Mouse (Mus musculus): Measurements from ENCODE around the gene Borcs6. TPM values are rescaled to one million over a fixed set of nuclear protein-coding genes. Genes with fewer than 3 reads are reported as not detected.
"Not testable (repeated sequence)": the region's sequence is repeated elsewhere in the genome, so short reads cannot be mapped to it uniquely, and the experiment has no call there.

The Borcs6 gene
- polyA plus RNA-seq, 1 experiment from 2014 or later, result 16.3 TPM

DNA sequence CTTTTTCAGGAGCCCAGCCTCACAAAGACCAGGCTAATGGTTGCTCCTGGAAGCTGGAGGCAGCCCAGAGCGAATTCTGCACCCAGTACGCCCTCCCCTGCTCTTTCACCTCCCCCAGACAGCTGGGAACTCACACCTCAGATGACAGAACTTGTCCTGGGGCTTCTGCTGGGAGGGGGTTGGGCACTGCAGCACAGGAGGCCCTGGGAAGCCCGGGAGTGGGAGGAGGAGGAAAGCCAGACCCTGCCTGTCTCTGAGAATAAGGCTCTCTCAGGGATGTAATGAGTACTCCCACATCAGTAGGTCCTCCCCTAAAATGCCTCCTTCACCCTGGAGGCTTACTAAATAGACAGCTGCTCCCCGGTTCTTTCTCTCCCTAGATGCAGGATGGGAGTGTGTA lies 27.6 kb downstream of the Borcs6 start:
- H3K4me3 ChIP-seq, result no peak overlapping the region
- H3K9me3 ChIP-seq, result no peaks in the 10 kb centered on the region
- peaks cover 33% of the 10 kb centered on the region for H3K4me1 ChIP-seq
- 39% methylated on average over 4 of the region's 4 CpGs for WGBS
- no peak overlapping the region for H3K4me2 ChIP-seq (replicated peaks)
- H3K27me3 ChIP-seq, result no peaks in the 10 kb centered on the region
- H3K36me3 ChIP-seq, result peaks cover 23% of the 10 kb centered on the region
- ATAC-seq (ENCODE audit: low FRiP score, low read depth), result no peak
- 0 out of 2 replicates have a peak overlapping the region, but pooled peaks have one; percentile 35 for H3K27ac ChIP-seq (replicated peaks)
- H3K9ac ChIP-seq (replicated peaks), result peak overlapping the region; percentile 16; the same call in 1 of the 2 replicates

- ATAC-seq (ENCODE audit: low FRiP score, low read depth), result no peak
- Histone ChIP-seq H3K4me2 (replicated peaks) (peak overlapping the region; percentile 83), H3K9ac (replicated peaks) (no peak overlapping the region; the same call in 1 of the 2 replicates), H3K27me3 (no peaks in the 10 kb centered on the region), H3K4me1 (peaks cover 34% of the 10 kb centered on the region), H3K27ac (replicated peaks) (0 out of 2 replicates have a peak overlapping the region, but pooled peaks have one; percentile 35), H3K4me3 (peak overlapping the region; percentile 99; the same call in 1 of the 2 replicates), H3K9me3 (no peaks in the 10 kb centered on the region), H3K36me3 (peaks cover 26% of the 10 kb centered on the region)
- 73% methylated on average over 2 of the region's 2 CpGs for WGBS
Measured at GRCm38 (mm10) chr11:69087597-69087996, 28.1 kb downstream of the Borcs6 start.

DNA sequence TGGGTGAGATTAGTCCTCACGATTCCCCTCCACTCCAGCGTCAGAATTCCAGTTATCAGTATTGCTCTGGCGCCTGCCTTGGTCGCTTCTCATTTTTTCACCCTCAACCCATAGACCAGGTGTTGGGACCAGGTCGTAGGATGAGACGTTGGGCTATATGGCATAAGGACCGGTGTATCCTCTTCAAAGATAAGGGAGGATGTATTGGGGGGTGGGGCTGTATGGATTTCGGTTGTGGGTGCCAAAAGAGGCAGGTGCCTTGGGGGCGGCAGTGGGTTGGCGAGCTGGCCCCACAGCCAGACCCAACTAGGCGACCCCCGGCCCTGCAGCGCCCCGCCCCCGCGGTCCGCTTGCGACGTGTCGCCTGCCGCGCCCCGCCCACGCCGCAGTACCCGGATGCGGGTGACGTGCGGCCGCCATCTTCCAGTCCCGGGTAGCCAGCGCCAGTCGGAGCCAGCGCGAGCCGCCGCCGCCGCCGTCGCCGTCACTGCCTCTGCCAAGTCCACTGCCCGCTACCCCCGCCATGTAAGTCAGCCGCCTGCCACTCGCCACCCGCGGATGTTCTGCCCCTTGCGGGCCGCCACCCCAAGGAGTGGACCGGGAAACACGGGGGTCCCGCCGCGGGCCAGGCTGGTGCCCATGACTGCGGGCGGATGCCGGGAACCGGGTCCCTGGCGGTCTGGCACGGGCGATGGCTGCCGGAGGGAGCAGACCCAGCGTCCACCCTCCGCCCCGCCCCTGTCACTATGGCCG lies 28.8 kb downstream of the Borcs6 start, which contains the start of gene Vamp2:
Gene Vamp2 (plus strand): TSS at position 388 of the 753 bp plus-strand sequence.
- Histone ChIP-seq H3K4me1 (peaks cover 34% of the 10 kb centered on the region), H3K27ac (replicated peaks) (peak within 1 kb of the TSS; percentile 96), H3K9me3 (no peaks in the 10 kb centered on the region), H3K4me2 (replicated peaks) (peak within 1 kb of the TSS; percentile 83), H3K4me3 (peak within 1 kb of the TSS; percentile 99), H3K27me3 (no peaks in the 10 kb centered on the region), H3K36me3 (peaks cover 29% of the 10 kb centered on the region), H3K9ac (replicated peaks) (peak within 1 kb of the TSS; percentile 99)
- whole genome bisulfite sequencing, result 2% methylated on average over 54 of the region's 67 CpGs
- peak; percentile 83 for ATAC-seq (ENCODE audit: low FRiP score, low read depth)

GRCm38 (mm10) chr11:69088856-69089615 lies 29.5 kb downstream of the Borcs6 start:
- WGBS, result 11% methylated on average over 25 of the region's 25 CpGs
- peak overlapping the region; percentile 99 for H3K4me3 ChIP-seq
- H3K4me2 ChIP-seq (replicated peaks), result peak overlapping the region; percentile 83
- peak; percentile 42; the same call in 1 of the 2 replicates for ATAC-seq (ENCODE audit: low FRiP score, low read depth)
- H3K9ac ChIP-seq (replicated peaks), result peak overlapping the region; percentile 99
- peak overlapping the region; percentile 96 for H3K27ac ChIP-seq (replicated peaks)
- H3K4me1 ChIP-seq, result peaks cover 34% of the 10 kb centered on the region
- H3K9me3 ChIP-seq, result no peaks in the 10 kb centered on the region
- peaks cover 29% of the 10 kb centered on the region for H3K36me3 ChIP-seq
- no peaks in the 10 kb centered on the region for H3K27me3 ChIP-seq

- WGBS, result 93% methylated on average over 12 of the region's 12 CpGs
- peaks cover 39% of the 10 kb centered on the region for H3K4me1 ChIP-seq
- ATAC-seq (ENCODE audit: low FRiP score, low read depth), result no peak
- 0 out of 2 replicates have a peak overlapping the region, but pooled peaks have one; percentile 96 for H3K27ac ChIP-seq (replicated peaks)
- no peaks in the 10 kb centered on the region for H3K27me3 ChIP-seq
- no peaks in the 10 kb centered on the region for H3K9me3 ChIP-seq
- H3K36me3 ChIP-seq, result peaks cover 29% of the 10 kb centered on the region
- peak overlapping the region; percentile 99 for H3K4me3 ChIP-seq
- H3K4me2 ChIP-seq (replicated peaks), result peak overlapping the region; percentile 83
- peak overlapping the region; percentile 99 for H3K9ac ChIP-seq (replicated peaks)
Measured at GRCm38 (mm10) chr11:69089616-69090290, 30.2 kb downstream of the Borcs6 start.

- H3K9ac ChIP-seq (replicated peaks), result peak overlapping the region; percentile 31; the same call in 1 of the 2 replicates
- ATAC-seq (ENCODE audit: low FRiP score, low read depth), result no peak
- WGBS, result 69% methylated on average over 6 of the region's 6 CpGs
- no peaks in the 10 kb centered on the region for H3K9me3 ChIP-seq
- H3K27ac ChIP-seq (replicated peaks), result no peak overlapping the region
- no peaks in the 10 kb centered on the region for H3K27me3 ChIP-seq
- peaks cover 41% of the 10 kb centered on the region for H3K4me1 ChIP-seq
- H3K36me3 ChIP-seq, result peaks cover 29% of the 10 kb centered on the region
- H3K4me2 ChIP-seq (replicated peaks), result no peak overlapping the region
- H3K4me3 ChIP-seq, result no peak overlapping the region
Measured at GRCm38 (mm10) chr11:69090367-69090766, 30.9 kb downstream of the Borcs6 start.

- H3K9ac ChIP-seq (replicated peaks), result no peak overlapping the region
- peaks cover 29% of the 10 kb centered on the region for H3K36me3 ChIP-seq
- WGBS, result 58% methylated on average over 7 of the region's 7 CpGs
- no peaks in the 10 kb centered on the region for H3K9me3 ChIP-seq
- peaks cover 6% of the 10 kb centered on the region for H3K27me3 ChIP-seq
- H3K4me2 ChIP-seq (replicated peaks), result no peak overlapping the region
- H3K27ac ChIP-seq (replicated peaks), result no peak overlapping the region
- no peak overlapping the region for H3K4me3 ChIP-seq
- ATAC-seq (ENCODE audit: low FRiP score, low read depth), result no peak
- peaks cover 53% of the 10 kb centered on the region for H3K4me1 ChIP-seq
Measured at GRCm38 (mm10) chr11:69091566-69092385, 32.3 kb downstream of the Borcs6 start.

DNA sequence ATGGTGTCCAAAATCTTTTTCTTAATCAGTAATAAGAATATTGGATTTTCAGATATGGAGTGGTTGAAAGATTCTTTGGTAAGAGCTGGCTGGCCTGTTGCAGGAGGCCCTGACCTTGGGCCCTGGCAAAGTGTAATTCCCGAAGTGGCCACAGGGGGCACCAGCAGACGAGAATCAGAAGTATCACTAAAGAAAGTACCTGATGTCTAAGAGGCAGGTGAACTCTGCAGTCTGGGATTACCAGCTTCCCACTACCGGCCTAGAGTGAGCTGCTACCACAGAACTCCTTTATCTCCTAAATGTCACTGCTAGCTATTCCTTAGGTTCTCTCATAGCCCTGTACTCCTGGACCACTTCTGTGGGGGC lies 32.9 kb downstream of the Borcs6 start:
- WGBS, result 9% methylated on average over 3 of the region's 3 CpGs
- Histone ChIP-seq H3K9me3 (no peaks in the 10 kb centered on the region), H3K36me3 (peaks cover 29% of the 10 kb centered on the region), H3K9ac (replicated peaks) (no peak overlapping the region), H3K4me1 (peaks cover 59% of the 10 kb centered on the region), H3K27ac (replicated peaks) (no peak overlapping the region), H3K4me3 (no peak overlapping the region), H3K27me3 (peaks cover 6% of the 10 kb centered on the region), H3K4me2 (replicated peaks) (no peak overlapping the region)
- no peak for ATAC-seq (ENCODE audit: low FRiP score, low read depth)

GRCm38 (mm10) chr11:69092871-69093270 lies 33.4 kb downstream of the Borcs6 start:
- no peak overlapping the region for H3K4me3 ChIP-seq
- no peaks in the 10 kb centered on the region for H3K9me3 ChIP-seq
- H3K27me3 ChIP-seq, result peaks cover 6% of the 10 kb centered on the region
- H3K4me1 ChIP-seq, result peaks cover 61% of the 10 kb centered on the region
- ATAC-seq (ENCODE audit: low FRiP score, low read depth), result no peak
- no peak overlapping the region for H3K4me2 ChIP-seq (replicated peaks)
- 80% methylated on average over 4 of the region's 4 CpGs for WGBS
- peaks cover 29% of the 10 kb centered on the region for H3K36me3 ChIP-seq
- H3K9ac ChIP-seq (replicated peaks), result no peak overlapping the region
- H3K27ac ChIP-seq (replicated peaks), result no peak overlapping the region

- not testable (repeated sequence) for H3K9ac ChIP-seq (replicated peaks); ATAC-seq (ENCODE audit: low FRiP score, low read depth); H3K4me3 ChIP-seq; H3K9me3 ChIP-seq; H3K4me2 ChIP-seq (replicated peaks); H3K27me3 ChIP-seq; H3K27ac ChIP-seq (replicated peaks)
- Histone ChIP-seq H3K36me3 (peaks cover 29% of the 10 kb centered on the region), H3K4me1 (peaks cover 70% of the 10 kb centered on the region)
- 91% methylated on average over 7 of the region's 7 CpGs for WGBS
Measured at GRCm38 (mm10) chr11:69093856-69094255, 34.3 kb downstream of the Borcs6 start.

All from midbrain, embryonic 12.5 days (tissue).